Mouse (Mus musculus): ENCODE results near the gene Gm7075. TPM values are rescaled to one million over a fixed set of nuclear protein-coding genes. Genes with fewer than 3 reads are reported as not detected.

The Gm7075 gene
- total RNA-seq, 2 experiments from 2014 or later, result not detected

DNA sequence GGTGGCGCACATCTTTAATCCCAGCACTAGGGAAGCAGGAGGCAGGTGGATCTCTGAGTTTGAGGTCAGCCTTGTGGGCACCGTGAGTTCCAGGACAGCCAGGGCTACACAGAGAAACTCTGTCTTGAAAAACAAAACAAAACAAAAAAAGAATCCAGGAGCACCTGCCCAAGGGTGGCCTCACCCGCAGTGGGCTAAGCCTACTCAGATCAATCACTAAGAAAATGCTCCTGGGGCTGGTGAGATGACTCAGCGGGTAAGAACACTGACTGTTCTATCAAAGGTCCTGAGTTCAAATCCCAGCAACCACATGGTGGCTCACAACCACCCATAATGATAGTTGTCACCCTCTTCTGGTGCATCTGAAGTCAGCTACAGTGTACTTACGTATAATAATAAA is 45.3 kb downstream of the Gm7075 start:
- no peak for DNase-seq (ENCODE audit: low spot score in 2 of 2)

Other genes starting within 250 kb of the Gm7075 start
- gene Mypn, start 217.8 kb downstream of the Gm7075 start, total RNA-seq (2021), result 100 to 1,000 TPM; 208 to 218 TPM
- 10 to 100 TPM; 29.2 to 33.2 TPM for gene Herc4, start 178.0 kb downstream of the Gm7075 start, total RNA-seq (2021)
- 10 to 100 TPM in 1 of 2 experiments, 1 to 10 TPM in 1; 9.3 to 14.1 TPM for gene Sirt1, start 40.1 kb downstream of the Gm7075 start, total RNA-seq (2021)
- 10 to 100 TPM in 1 of 2 experiments, 1 to 10 TPM in 1; 9.4 to 10.9 TPM for gene Dnajc12, start 39.3 kb downstream of the Gm7075 start, total RNA-seq (2021)
- gene Ctnna3, start 8.3 kb upstream of the Gm7075 start, total RNA-seq (2021), result 10 to 100 TPM; 25.3 to 27.7 TPM